Mouse (Mus musculus) neural tube, embryonic 14.5 days (tissue): ENCODE measurements around the gene Ankrd9. TPM values are rescaled to one million over a fixed set of nuclear protein-coding genes. Genes with fewer than 3 reads are reported as not detected.

Source experiments
- ATAC-seq: fragments of 200-750 bp; cut with Nextera tagmentation; 2 replicates; pipeline ENCODE4 v1.8.0; 2017; ENCODE audit warnings: low read depth, mild to moderate bottlenecking, moderate TSS enrichment, moderate library complexity
- H3K27ac ChIP-seq: fragments of 300-500 bp; sonication (generic); 2 replicates; pipeline ENCODE4 v1.5.1; 2014; ENCODE audit warnings: low read depth, mild to moderate bottlenecking, control low read depth, low read length, moderate library complexity, mixed read lengths
- H3K27me3 ChIP-seq: fragments of 300-500 bp; sonication (generic); 2 replicates; pipeline ENCODE4 v1.6.1; 2014; ENCODE audit warnings: low read length; ENCODE audit not compliant: control insufficient read depth, insufficient read depth
- H3K36me3 ChIP-seq: fragments of 300-500 bp; sonication (generic); 2 replicates; pipeline ENCODE4 v1.6.1; 2014; ENCODE audit warnings: low read length, mixed read lengths; ENCODE audit not compliant: control insufficient read depth, insufficient read depth
- H3K4me1 ChIP-seq: fragments of 300-500 bp; sonication (generic); 2 replicates; pipeline ENCODE4 v1.6.1; 2014; ENCODE audit warnings: low read length; ENCODE audit not compliant: control insufficient read depth, insufficient read depth
- H3K4me2 ChIP-seq: fragments of 300-500 bp; sonication (generic); 2 replicates; pipeline ENCODE4 v1.6.1; 2014; ENCODE audit warnings: mild to moderate bottlenecking, low read depth, low read length, control low read depth
- H3K4me3 ChIP-seq: fragments of 300-500 bp; sonication (generic); 2 replicates; pipeline ENCODE4 v1.5.1; 2014; ENCODE audit warnings: low read depth, low read length, control low read depth, mixed read lengths
- H3K9ac ChIP-seq: fragments of 300-500 bp; sonication (generic); replicated peaks from 2 replicates; pipeline ENCODE4 v1.6.1; 2014; ENCODE audit warnings: low read depth, mild to moderate bottlenecking, control low read depth, low read length, mixed read lengths
- H3K9me3 ChIP-seq: fragments of 300-500 bp; sonication (generic); 2 replicates; pipeline ENCODE4 v1.6.1; 2016; ENCODE audit warnings: low read length; ENCODE audit not compliant: control insufficient read depth
- WGBS: fragments of 180-500 bp; shearing (Covaris S2); extraction: QIAGEN DNeasy Blood & Tissue Kit; methylation state at CpG from one replicate; pipeline ENCODE4 v1.1.7; 2014; 5-methylcytosine and 5-hydroxymethylcytosine counted together
- polyA plus RNA-seq: library from polyadenylated mRNA; unstranded; fragments of >200 nt; fragmentation: Nextera tagmentation; extraction: Ambion mirVana; gene quantifications from 2 replicates; pipeline ENCODE4 v1.2.1, GENCODE M21; 2014

Ankrd9 gene
- polyA plus RNA-seq, 1 experiment from 2014 or later: 10.8 TPM

- no peak for ATAC-seq
- Histone ChIP-seq H3K4me3 (no peak overlapping the region), H3K27ac (no peak overlapping the region), H3K4me2 (no peak overlapping the region), H3K4me1 (no peaks in the 10 kb centered on the region), H3K36me3 (no peaks in the 10 kb centered on the region), H3K9me3 (no peaks in the 10 kb centered on the region), H3K27me3 (no peaks in the 10 kb centered on the region), H3K9ac (no peak overlapping the region)
- 75% methylated on average over 12 of the region's 12 CpGs for WGBS
Measured at GRCm38 (mm10) chr12:110992771-110993170, 13.9 kb upstream of the Ankrd9 start.

DNA sequence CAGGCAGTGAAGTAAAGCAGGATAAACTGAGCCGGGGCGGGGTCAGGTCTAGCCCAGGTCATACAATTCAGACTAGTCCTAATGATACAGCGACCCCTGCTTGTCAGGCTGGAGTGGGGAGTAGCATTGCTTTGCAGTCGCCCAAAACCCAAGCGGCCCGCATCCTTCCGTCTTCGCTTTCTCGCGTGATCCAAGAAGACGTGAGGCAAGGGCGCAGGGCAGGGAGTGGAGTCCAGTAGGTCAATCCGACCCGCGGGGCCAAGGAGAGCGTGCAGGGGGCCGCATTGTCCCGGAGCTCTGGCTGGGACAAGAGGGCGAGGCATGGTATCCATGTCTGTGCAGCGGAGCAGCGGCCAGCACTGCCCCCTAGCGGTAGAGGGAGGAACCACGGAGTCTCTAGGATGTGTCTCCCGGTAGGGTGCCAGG is 13.3 kb upstream of the Ankrd9 start:
- WGBS: under 1% methylated on average over 24 of the region's 24 CpGs
- no peaks in the 10 kb centered on the region for H3K27me3 ChIP-seq
- no peaks in the 10 kb centered on the region for H3K4me1 ChIP-seq
- peak overlapping the region; percentile 28; the same call in 1 of the 2 replicates for H3K9ac ChIP-seq
- peak overlapping the region; percentile 38 for H3K4me3 ChIP-seq
- no peaks in the 10 kb centered on the region for H3K9me3 ChIP-seq
- peak; percentile 85 for ATAC-seq
- H3K36me3 ChIP-seq: no peaks in the 10 kb centered on the region
- H3K27ac ChIP-seq: no peak overlapping the region
- H3K4me2 ChIP-seq: peak overlapping the region; percentile 53

DNA sequence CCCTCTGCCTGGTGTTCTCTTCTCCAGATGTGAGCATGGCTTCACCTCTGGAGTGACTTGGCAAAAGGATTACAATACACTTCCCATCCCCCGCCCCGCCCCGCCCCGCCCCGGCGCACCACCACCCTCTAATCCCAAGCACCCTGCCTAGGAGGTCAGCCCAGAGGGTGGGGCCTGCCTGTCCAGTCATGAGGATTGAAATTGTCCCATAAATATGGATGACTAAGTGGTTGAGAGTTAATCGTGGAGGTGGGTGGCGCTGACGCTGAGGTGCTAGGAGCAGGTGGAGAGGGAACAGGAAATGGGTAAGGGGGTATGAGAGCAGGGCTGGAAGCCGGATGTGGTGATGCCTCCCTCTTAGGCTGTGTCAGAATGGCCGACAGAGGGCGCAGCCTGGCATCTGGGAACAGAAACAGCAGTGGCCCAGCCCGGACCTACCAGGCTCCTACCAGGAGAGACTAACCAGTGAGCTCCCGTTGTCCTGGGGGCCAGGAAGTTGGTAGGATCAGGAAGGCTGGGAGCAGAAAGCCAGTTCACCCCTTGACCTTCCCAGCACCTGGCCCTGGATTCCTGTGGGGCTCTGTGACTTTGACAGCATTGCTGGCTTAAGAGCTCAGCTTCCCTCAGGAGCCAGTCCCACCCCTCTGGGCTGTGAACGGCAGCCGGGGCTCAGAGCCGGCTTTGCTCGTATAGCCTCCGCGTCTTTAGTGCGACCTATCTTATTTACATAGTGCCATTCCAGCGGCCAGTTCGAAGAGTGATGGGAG is 12.7 kb upstream of the Ankrd9 start:
- Histone ChIP-seq H3K4me3 (peak overlapping the region; percentile 38), H3K27me3 (no peaks in the 10 kb centered on the region), H3K9ac (no peak overlapping the region), H3K4me2 (peak overlapping the region; percentile 53), H3K27ac (no peak overlapping the region), H3K9me3 (no peaks in the 10 kb centered on the region), H3K4me1 (no peaks in the 10 kb centered on the region), H3K36me3 (no peaks in the 10 kb centered on the region)
- ATAC-seq: peak; percentile 89
- 3% methylated on average over 23 of the region's 23 CpGs for WGBS

DNA sequence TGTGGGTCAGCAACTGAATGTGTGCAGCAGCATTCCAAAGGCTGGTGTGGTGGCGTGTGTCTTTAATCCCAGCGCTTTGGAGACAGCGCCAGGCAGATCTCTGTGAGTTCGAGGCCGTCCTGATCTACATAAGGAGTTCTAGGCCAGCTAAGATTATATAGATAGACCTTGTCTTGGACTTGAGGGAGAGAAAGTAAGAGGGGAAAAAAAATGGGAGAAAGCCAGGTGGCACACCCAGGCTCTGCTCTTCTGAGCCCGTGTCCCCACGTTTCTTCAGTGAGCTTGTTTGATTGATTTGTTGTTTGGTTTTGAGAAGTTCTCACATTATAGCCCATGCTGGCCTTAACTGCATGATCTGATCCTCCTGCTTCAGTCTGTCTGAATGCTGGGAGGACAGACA is 11.7 kb upstream of the Ankrd9 start:
- 91% methylated on average over 7 of the region's 7 CpGs for WGBS
- H3K4me3 ChIP-seq: no peak overlapping the region

GRCm38 (mm10) chr12:110989409-110989808 is 10.6 kb upstream of the Ankrd9 start:
- ATAC-seq: no peak
- no peak overlapping the region for H3K9ac ChIP-seq
- no peak overlapping the region for H3K27ac ChIP-seq
- H3K36me3 ChIP-seq: no peaks in the 10 kb centered on the region
- no peak overlapping the region for H3K4me3 ChIP-seq
- 93% methylated on average over 3 of the region's 3 CpGs for WGBS
- no peaks in the 10 kb centered on the region for H3K4me1 ChIP-seq
- H3K27me3 ChIP-seq: no peaks in the 10 kb centered on the region
- H3K9me3 ChIP-seq: no peaks in the 10 kb centered on the region
- H3K4me2 ChIP-seq: no peak overlapping the region

More for the DNA sequence above, 11.7 kb upstream of the Ankrd9 start:
- Histone ChIP-seq H3K4me1 (no peaks in the 10 kb centered on the region), H3K27me3 (no peaks in the 10 kb centered on the region), H3K9ac (no peak overlapping the region), H3K9me3 (no peaks in the 10 kb centered on the region), H3K27ac (no peak overlapping the region), H3K36me3 (no peaks in the 10 kb centered on the region), H3K4me2 (no peak overlapping the region)
- ATAC-seq: no peak

GRCm38 (mm10) chr12:110986536-110987425 is 7.9 kb upstream of the Ankrd9 start:
- ATAC-seq: no peak
- Histone ChIP-seq H3K9me3 (no peaks in the 10 kb centered on the region), H3K27ac (no peak overlapping the region), H3K9ac (no peak overlapping the region), H3K27me3 (no peaks in the 10 kb centered on the region), H3K4me1 (no peaks in the 10 kb centered on the region), H3K4me2 (no peak overlapping the region), H3K4me3 (no peak overlapping the region), H3K36me3 (no peaks in the 10 kb centered on the region)
- WGBS: 84% methylated on average over 11 of the region's 11 CpGs

- Histone ChIP-seq H3K27me3 (no peaks in the 10 kb centered on the region), H3K9ac (no peak overlapping the region), H3K27ac (no peak overlapping the region), H3K4me2 (no peak overlapping the region), H3K36me3 (no peaks in the 10 kb centered on the region), H3K9me3 (no peaks in the 10 kb centered on the region), H3K4me3 (no peak overlapping the region), H3K4me1 (no peaks in the 10 kb centered on the region)
- WGBS: 81% methylated on average over 9 of the region's 9 CpGs
- no peak for ATAC-seq
Measured at GRCm38 (mm10) chr12:110985141-110985540, 6.3 kb upstream of the Ankrd9 start.

GRCm38 (mm10) chr12:110984598-110984997 is 5.8 kb upstream of the Ankrd9 start:
- no peak overlapping the region for H3K27ac ChIP-seq
- no peaks in the 10 kb centered on the region for H3K36me3 ChIP-seq
- no peak overlapping the region for H3K4me3 ChIP-seq
- H3K9me3 ChIP-seq: no peaks in the 10 kb centered on the region
- no peak overlapping the region for H3K4me2 ChIP-seq
- no peaks in the 10 kb centered on the region for H3K27me3 ChIP-seq
- no peak overlapping the region for H3K9ac ChIP-seq
- H3K4me1 ChIP-seq: no peaks in the 10 kb centered on the region
- 83% methylated on average over 4 of the region's 4 CpGs for WGBS
- no peak for ATAC-seq

DNA sequence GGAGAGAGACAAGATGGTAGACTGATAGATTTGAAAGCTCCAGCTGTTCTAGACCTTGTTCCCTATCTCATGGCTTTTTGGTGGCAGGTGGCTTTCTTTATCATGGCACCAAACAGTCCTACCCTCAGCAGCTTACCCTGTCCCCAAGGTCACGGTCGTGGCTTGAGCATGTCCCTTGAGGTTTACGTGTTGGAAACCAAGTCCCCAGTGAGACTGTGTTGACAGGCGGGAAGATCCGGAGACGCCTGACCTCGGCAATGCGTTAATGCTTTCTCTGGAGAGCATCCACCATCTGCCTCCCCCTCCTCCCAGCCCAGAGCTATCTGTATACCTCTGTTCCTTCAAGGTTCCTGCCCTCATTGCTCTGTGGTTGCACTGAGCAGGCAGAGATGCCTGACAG is 4.9 kb upstream of the Ankrd9 start:
- no peak for ATAC-seq
- no peaks in the 10 kb centered on the region for H3K9me3 ChIP-seq
- H3K27ac ChIP-seq: no peak overlapping the region
- 0 out of 2 replicates have a peak, but pooled peaks cover under 1% of the 10 kb centered on the region for H3K27me3 ChIP-seq
- 81% methylated on average over 8 of the region's 8 CpGs for WGBS
- H3K9ac ChIP-seq: no peak overlapping the region
- H3K36me3 ChIP-seq: no peaks in the 10 kb centered on the region
- no peaks in the 10 kb centered on the region for H3K4me1 ChIP-seq
- no peak overlapping the region for H3K4me2 ChIP-seq
- no peak overlapping the region for H3K4me3 ChIP-seq
